20 mouse cellular contexts compared by ENCODE assay signal in genomic region chr6:125663906-125664305, GRCm38 (mm10). TPM values are rescaled to one million over a fixed set of nuclear protein-coding genes. Genes with fewer than 3 reads are reported as not detected.
DNase-seq lines count a peak whose midpoint lies in the region; ATAC-seq lines count a peak whose summit lies in the region.
"Had no signal": no experiment of that assay in that cellular context is flagged by ENCODE, and none has a peak within 500 bp of the region (broad histone marks: within the 10 kb centered on the region; RNA-seq: fewer than 3 reads in every experiment).

No protein-coding gene starts in this region.

- ATAC-seq in monocyte, adult 5-6 weeks (replicated peaks; ENCODE audit: insufficient number of reproducible peaks, low FRiP score, low TSS enrichment, poor library complexity, severe bottlenecking): no peak
- ATAC-seq: CD4-positive, CD25-positive, alpha-beta regulatory T cell, adult 4 months; forebrain, embryonic 14.5 days; forebrain, postnatal 0 days had no signal

- DNase-seq in adrenal gland, postnatal 10 days: peak; percentile 31
- DNase-seq in adrenal gland, postnatal 4 days (ENCODE audit: low spot score in 2 of 2): no peak
- peak; percentile 40 for DNase-seq in 416B (ENCODE audit: low read depth)
- peak; percentile 8 to 15 for DNase-seq in adrenal gland, postnatal 36 days
- DNase-seq in lung, postnatal 25 days (ENCODE audit: low spot score): peak; percentile 4
- no peak for DNase-seq in embryo, embryonic 9.5 days (ENCODE audit: extremely low spot score)
- DNase-seq: cerebellum, adult 18-20 months; cerebellum, adult 9-10 months; cerebellum, postnatal 14 days; forebrain, postnatal 0 days; gastrocnemius, adult 2 months; gastrocnemius, postnatal 14 days; heart, adult 11 months had no signal

RNA-seq across cellular contexts. Expression of gene Ano2, which starts 26.3 kb away (rescaled TPM):
- under 1 TPM; 0.36 to 0.54 TPM for total RNA-seq in adrenal gland, postnatal 10 days (2021)
- total RNA-seq in adrenal gland, postnatal 4 days (2021): under 1 TPM in 1 of 2 experiments, not detected in 1; 0.81 TPM
- total RNA-seq in adrenal gland, postnatal 36 days (2021): under 1 TPM in 1 of 2 experiments, not detected in 1; 0.07 TPM
- total RNA-seq in monocyte, adult 5-6 weeks (2017): 1.0 TPM in 1 of 3 replicates, not detected in the others
- total RNA-seq: gastrocnemius, adult 2 months; heart, adult 8-10 months; heart, postnatal 25 days; hematopoietic stem cell, adult 5-6 weeks; MEL had no signal

Comparison
In these comparisons a context has a peak if more than half of its experiments do, and no peak if none do; other contexts are left out.
1. DNase-seq: peak in adrenal gland, postnatal 10 days (single experiment), 416B (single experiment), adrenal gland, postnatal 36 days (2 of 2) and lung, postnatal 25 days (single experiment); none in adrenal gland, postnatal 4 days (0 of 2) and embryo, embryonic 9.5 days (single experiment).